Mouse (Mus musculus) cortical plate, adult 2 months (tissue): ENCODE results near the gene Foxn3.

ENCODE experiments used
- CTCF ChIP-seq: fragments of 200-500 bp; IDR thresholded peaks from 2 replicates; pipeline ENCODE4 v1.5.1; 2011; ENCODE audit warnings: mild to moderate bottlenecking, control low read depth, low read length; ENCODE audit not compliant: insufficient read depth; ENCODE audit errors: extremely low read depth
- POLR2A ChIP-seq: fragments of 200-500 bp; IDR thresholded peaks from 2 replicates; pipeline ENCODE4 v1.6.1; 2011; ENCODE audit warnings: mild to moderate bottlenecking, low read length, control low read depth; ENCODE audit not compliant: insufficient read depth; ENCODE audit errors: extremely low read depth

DNA sequence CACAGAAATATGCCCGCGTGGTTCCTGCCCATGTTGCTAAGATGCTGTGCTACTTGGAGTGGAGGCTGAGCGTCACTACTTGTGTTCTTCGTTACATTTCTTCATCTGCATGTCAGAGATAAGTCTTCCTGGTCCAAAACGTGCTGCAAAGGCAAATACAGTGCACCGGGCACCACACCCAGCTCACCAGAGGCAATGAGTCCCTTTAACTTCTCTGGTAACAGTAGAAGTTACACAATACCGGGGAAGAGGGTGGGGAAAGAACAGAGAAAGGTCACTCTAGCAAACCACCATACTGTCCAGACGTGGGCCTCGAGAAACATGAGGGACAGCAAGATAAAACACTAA is 213.8 kb downstream of the Foxn3 start:
- no peak for TF ChIP-seq CTCF
- TF ChIP-seq POLR2A = no peak
